Mouse (Mus musculus) ovary, adult 2 months (tissue): ENCODE data around the gene Psme2. TPM values are rescaled to one million over a fixed set of nuclear protein-coding genes. Genes with fewer than 3 reads are reported as not detected.

ENCODE experiments used
- polyA plus RNA-seq: library from polyadenylated mRNA; depleted of rRNA; stranded (reverse); fragments of >200 nt; gene quantifications from 2 replicates; pipeline ENCODE4 v1.2.3, GENCODE M21; 2012; rRNA removed

Gene Psme2
- 46.8 and 51.0 TPM in 2 replicates for polyA plus RNA-seq

GRCm38 (mm10) chr14:55590748-55591330, at the start of gene Psme2:
Psme2 (minus strand) TSS chr14:55591113.

GRCm38 (mm10) chr14:55637795-55638194, 46.9 kb upstream of the Psme2 start, which contains the start of gene Gm49378:
Gm49378 (minus strand) TSS chr14:55637895.

GRCm38 (mm10) chr14:55635523-55636007, 44.7 kb upstream of the Psme2 start, which contains the start of gene Ipo4:
Ipo4 (minus strand) TSS chr14:55635957.

GRCm38 (mm10) chr14:55617822-55618221, 26.9 kb upstream of the Psme2 start, which contains the start of gene Rec8:
Rec8 (plus strand) TSS chr14:55618037.

GRCm38 (mm10) chr14:55603271-55603632, 12.3 kb upstream of the Psme2 start, which contains the start of gene Irf9:
Irf9 (plus strand) TSS chr14:55603571.

GRCm38 (mm10) chr14:55591331-55591891, 498 bp upstream of the Psme2 start, which contains the start of gene Rnf31:
Rnf31 (plus strand) TSS chr14:55591708.

GRCm38 (mm10) chr14:55584702-55585565, 6.0 kb downstream of the Psme2 start, which contains the start of gene Emc9:
Emc9 (minus strand) TSS chr14:55585302.

GRCm38 (mm10) chr14:55577871-55578667, 12.8 kb downstream of the Psme2 start, which contains the start of gene Psme1:
Psme1 (plus strand) TSS chr14:55578123.

GRCm38 (mm10) chr14:55575302-55575701, 15.6 kb downstream of the Psme2 start, which contains the start of gene Fitm1:
Fitm1 (plus strand) TSS chr14:55575617.

GRCm38 (mm10) chr14:55560202-55561073, 30.5 kb downstream of the Psme2 start, which contains the start of gene A730061H03Rik:
A730061H03Rik (minus strand) TSS chr14:55560406.

GRCm38 (mm10) chr14:55559799-55560201, 31.1 kb downstream of the Psme2 start, which contains the start of gene Dcaf11:
Dcaf11 (plus strand) TSS chr14:55560006.

GRCm38 (mm10) chr14:55540067-55540786, 50.7 kb downstream of the Psme2 start, which contains the start of gene Pck2:
Pck2 (plus strand) TSS chr14:55540266.

Other genes with a start within 250 kb of the Psme2 start
- 33.2 and 44.9 TPM in 2 replicates for gene Dhrs4, start 112.4 kb downstream of the Psme2 start, polyA plus RNA-seq
- 30.9 and 45.4 TPM in 2 replicates for gene Carmil3, start 100.5 kb downstream of the Psme2 start, polyA plus RNA-seq
- gene Cpne6, start 80.7 kb downstream of the Psme2 start, polyA plus RNA-seq, result 0.11 and 0.29 TPM in 2 replicates
- 0.25 and 0.51 TPM in 2 replicates for gene Nrl, start 66.1 kb downstream of the Psme2 start, polyA plus RNA-seq
- 114 and 117 TPM in 2 replicates for gene Pck2, start 50.8 kb downstream of the Psme2 start, polyA plus RNA-seq
- gene Dcaf11, start 31.1 kb downstream of the Psme2 start, polyA plus RNA-seq, result 107 and 112 TPM in 2 replicates
- gene A730061H03Rik, start 30.7 kb downstream of the Psme2 start, polyA plus RNA-seq, result 1.3 and 2.9 TPM in 2 replicates
- 1.9 and 2.0 TPM in 2 replicates for gene Fitm1, start 15.5 kb downstream of the Psme2 start, polyA plus RNA-seq
- gene Psme1, start 13.0 kb downstream of the Psme2 start, polyA plus RNA-seq, result 58.3 and 96.0 TPM in 2 replicates
- 19.9 and 28.3 TPM in 2 replicates for gene Emc9, start 5.8 kb downstream of the Psme2 start, polyA plus RNA-seq
- gene Rnf31, start 595 bp upstream of the Psme2 start, polyA plus RNA-seq, result 42.3 and 49.7 TPM in 2 replicates
- gene Irf9, start 12.5 kb upstream of the Psme2 start, polyA plus RNA-seq, result 65.1 and 79.5 TPM in 2 replicates
- gene Rec8, start 26.9 kb upstream of the Psme2 start, polyA plus RNA-seq, result 6.2 and 9.8 TPM in 2 replicates
- gene Ipo4, start 44.8 kb upstream of the Psme2 start, polyA plus RNA-seq, result 164 and 192 TPM in 2 replicates
- gene Gm49378, start 46.8 kb upstream of the Psme2 start, polyA plus RNA-seq, result 26.7 and 33.9 TPM in 2 replicates
- gene Tm9sf1, start 52.7 kb upstream of the Psme2 start, polyA plus RNA-seq, result 122 and 137 TPM in 2 replicates
- 0.90 and 1.4 TPM in 2 replicates for gene Tssk4, start 59.1 kb upstream of the Psme2 start, polyA plus RNA-seq
- gene Mdp1, start 69.4 kb upstream of the Psme2 start, polyA plus RNA-seq, result 16.1 and 21.4 TPM in 2 replicates
- gene Gmpr2, start 80.8 kb upstream of the Psme2 start, polyA plus RNA-seq, result 13.6 and 17.9 TPM in 2 replicates
- gene Nedd8, start 81.0 kb upstream of the Psme2 start, polyA plus RNA-seq, result 199 and 293 TPM in 2 replicates
- 10.7 and 14.9 TPM in 2 replicates for gene Tinf2, start 90.7 kb upstream of the Psme2 start, polyA plus RNA-seq
- gene Tgm1, start 122.8 kb upstream of the Psme2 start, polyA plus RNA-seq, result 1.5 and 1.9 TPM in 2 replicates
- 47.9 and 58.1 TPM in 2 replicates for gene Rabggta, start 131.2 kb upstream of the Psme2 start, polyA plus RNA-seq
- gene Dhrs1, start 154.6 kb upstream of the Psme2 start, polyA plus RNA-seq, result 42.0 and 65.0 TPM in 2 replicates
- gene Nop9, start 154.6 kb upstream of the Psme2 start, polyA plus RNA-seq, result 14.0 and 19.1 TPM in 2 replicates
- 1.9 TPM in 2 replicates for gene Cideb, start 167.3 kb upstream of the Psme2 start, polyA plus RNA-seq
- gene Ltb4r2, start 170.3 kb upstream of the Psme2 start, polyA plus RNA-seq, result 0.84 and 1.5 TPM in 2 replicates
- 2.2 and 2.8 TPM in 2 replicates for gene Ltb4r1, start 174.8 kb upstream of the Psme2 start, polyA plus RNA-seq
- gene Adcy4, start 193.0 kb upstream of the Psme2 start, polyA plus RNA-seq, result 16.8 and 28.3 TPM in 2 replicates
- 9.8 and 12.0 TPM in 2 replicates for gene Ripk3, start 197.8 kb upstream of the Psme2 start, polyA plus RNA-seq
- gene Nfatc4, start 232.0 kb upstream of the Psme2 start, polyA plus RNA-seq, result 48.6 and 49.5 TPM in 2 replicates